Mouse (Mus musculus): Measurements from ENCODE around the gene Mmp15. TPM values are rescaled to one million over a fixed set of nuclear protein-coding genes. Genes with fewer than 3 reads are reported as not detected.

Gene Mmp15
- 0.12 TPM in 1 of 4 replicates, not detected in the others for total RNA-seq (2023)

DNA sequence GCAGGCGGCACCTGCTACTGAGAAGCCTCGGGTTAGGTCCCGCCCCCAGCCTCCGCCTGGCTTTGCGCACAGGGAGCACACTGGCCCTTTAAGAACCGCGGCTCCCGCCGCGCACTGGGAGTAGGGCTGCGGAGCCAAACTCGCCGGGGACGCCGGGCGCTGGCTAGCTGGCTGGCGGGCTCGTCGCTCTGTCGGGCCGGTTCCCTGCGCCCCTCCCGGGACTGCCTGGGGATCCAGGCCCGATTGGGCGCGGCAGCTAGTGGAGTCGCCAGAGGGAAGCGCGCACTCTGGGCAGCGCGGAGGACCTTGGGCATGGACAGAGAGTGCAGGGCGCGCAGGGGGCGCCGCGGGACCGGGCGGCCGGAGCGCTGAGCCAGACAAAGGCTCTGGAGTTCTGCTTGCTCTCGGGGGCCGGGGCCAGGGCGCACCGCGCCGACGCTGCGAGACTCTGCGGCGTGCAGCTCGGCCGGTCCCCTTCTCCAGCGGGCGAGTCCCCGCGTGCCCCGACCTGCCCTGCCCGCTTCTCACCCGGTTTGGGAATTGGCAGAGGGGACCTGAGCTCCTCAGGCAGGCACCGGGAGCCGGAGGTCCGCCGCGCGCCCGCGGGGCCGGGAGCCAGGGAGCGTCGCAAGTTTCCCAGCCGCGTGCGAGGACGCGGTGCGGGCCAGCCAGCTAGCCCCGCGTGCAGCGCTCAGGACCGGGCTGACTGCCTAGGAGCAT lies at the start of gene Mmp15:
Gene Mmp15, plus strand, starts transcription at position 118 of the 720 bp plus-strand sequence.

GRCm38 (mm10) chr8:95306431-95306830 lies 45.6 kb upstream of the Mmp15 start, which contains the start of gene Cngb1:
Gene Cngb1 (minus strand): TSS chr8:95306585.

DNA sequence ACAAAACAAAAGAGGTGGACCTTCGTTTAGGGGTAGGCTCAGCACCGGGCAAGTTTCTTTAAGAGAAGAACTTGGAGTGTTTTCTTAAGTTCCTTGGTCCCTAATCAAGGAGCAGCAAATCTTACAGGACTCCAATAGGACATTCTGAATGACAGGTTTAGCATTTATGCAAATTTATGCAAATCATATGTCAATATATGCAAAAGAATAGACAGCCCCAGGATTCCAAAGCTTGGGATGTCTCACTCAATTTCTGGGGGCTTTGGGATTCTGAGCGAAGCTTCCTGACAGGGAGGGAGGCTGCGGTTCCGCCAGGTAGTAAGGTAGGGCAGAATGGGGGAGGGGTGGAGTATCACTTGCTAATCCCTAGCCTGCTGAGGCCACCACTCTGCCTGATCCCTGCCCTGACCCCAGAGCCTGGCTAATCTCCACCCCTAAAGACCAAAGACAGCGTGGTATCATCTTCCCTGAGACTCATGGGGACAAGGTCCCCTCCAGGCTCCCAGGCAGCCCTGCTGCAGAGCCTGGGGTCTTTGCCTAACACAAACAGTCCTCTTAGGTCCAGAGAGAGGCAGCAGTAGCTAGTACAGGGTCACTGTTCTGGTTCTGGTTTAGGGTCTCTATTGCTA lies 41.6 kb upstream of the Mmp15 start, which contains the start of gene Tepp:
Gene Tepp, plus strand, starts transcription at position 225 of the 629 bp plus-strand sequence.

DNA sequence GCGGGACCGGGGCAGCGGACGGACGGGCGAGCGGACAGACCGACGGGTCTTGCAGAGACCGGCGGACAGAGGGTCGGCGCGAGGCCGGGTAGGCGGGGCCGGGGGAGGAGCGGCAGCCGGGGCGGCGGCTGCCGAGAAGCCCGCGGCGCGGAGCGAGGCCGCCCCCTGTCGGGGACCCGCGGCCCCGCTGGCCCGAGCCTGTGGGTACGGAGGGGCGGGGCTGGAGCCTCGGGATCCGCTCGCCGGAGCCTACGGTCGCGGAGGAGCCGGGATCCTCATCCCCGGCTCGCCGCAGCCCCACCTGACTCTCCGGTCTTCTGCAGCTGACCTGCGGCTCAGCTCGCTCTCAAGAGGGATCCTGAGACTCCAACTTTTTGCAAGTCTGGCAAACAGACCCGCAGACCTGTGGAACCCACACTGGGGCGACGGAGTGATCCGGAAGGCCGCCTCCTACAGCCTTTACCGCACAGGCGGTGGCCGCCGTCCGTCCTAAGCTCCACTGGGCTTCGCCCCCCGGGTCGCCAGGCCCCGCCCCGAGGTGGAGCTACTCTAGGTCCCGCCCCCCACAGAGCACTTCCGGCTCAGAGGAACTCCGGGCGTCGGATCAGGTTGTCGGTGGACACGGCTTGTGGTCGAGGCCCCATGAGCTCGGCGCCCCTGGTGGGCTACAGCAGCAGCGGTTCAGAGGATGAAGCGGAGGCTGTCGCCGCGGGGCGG lies 20.2 kb upstream of the Mmp15 start, which contains the start of the genes Zfp319 and Usb1:
Gene Zfp319, minus strand, starts transcription at position 231 of the 717 bp plus-strand sequence.
Gene Usb1, plus strand, starts transcription at position 565 of the 717 bp plus-strand sequence.

Other genes with a start within 250 kb of the Mmp15 start
- gene Kifc3, start 149.5 kb upstream of the Mmp15 start, total RNA-seq (2023) = 7.6 to 9.8 TPM (median 8.5 TPM) in 4 replicates
- 0.36 TPM in 1 of 4 replicates, not detected in the others for gene Cngb1, start 45.7 kb upstream of the Mmp15 start, total RNA-seq (2023)
- not detected in 4 replicates for gene Tepp, start 41.7 kb upstream of the Mmp15 start, total RNA-seq (2023)
- 23.1 to 25.3 TPM (median 24.5 TPM) in 4 replicates for gene Zfp319, start 20.3 kb upstream of the Mmp15 start, total RNA-seq (2023)
- 51.5 to 57.0 TPM (median 55.2 TPM) in 4 replicates for gene Usb1, start 20.0 kb upstream of the Mmp15 start, total RNA-seq (2023)
- gene Cfap20, start 82.6 kb downstream of the Mmp15 start, total RNA-seq (2023) = 133 to 149 TPM (median 143 TPM) in 4 replicates
- 74.0 to 86.5 TPM (median 80.2 TPM) in 4 replicates for gene Csnk2a2, start 137.8 kb downstream of the Mmp15 start, total RNA-seq (2023)
- not detected in 4 replicates for gene Ccdc113, start 181.8 kb downstream of the Mmp15 start, total RNA-seq (2023)
- gene Prss54, start 224.1 kb downstream of the Mmp15 start, total RNA-seq (2023) = not detected in 4 replicates